Mouse (Mus musculus): ENCODE data around the gene Slc25a29. TPM values are rescaled to one million over a fixed set of nuclear protein-coding genes. Genes with fewer than 3 reads are reported as not detected.

Slc25a29 gene
- polyA plus RNA-seq, 1 experiment: 12.7 TPM

DNA sequence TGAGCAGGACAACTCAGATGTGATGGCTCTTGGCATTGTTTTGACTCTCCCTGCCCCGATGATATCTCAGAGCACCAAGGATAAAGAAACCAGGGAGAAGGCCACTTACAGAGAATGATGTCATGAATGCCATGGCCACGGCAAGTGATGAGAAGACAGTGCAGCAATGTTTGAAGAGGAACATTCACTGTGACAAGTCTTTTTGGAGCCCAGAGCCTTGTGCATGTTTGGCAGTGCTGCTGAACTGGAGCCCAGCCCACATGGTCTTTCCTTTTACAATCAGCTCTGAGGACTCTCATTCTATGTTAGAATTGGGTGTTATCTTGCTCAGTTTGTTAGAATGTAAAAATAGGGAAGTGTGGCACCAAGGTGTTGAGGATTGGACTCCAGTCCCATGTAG, 27.2 kb downstream of the Slc25a29 start:
- peaks cover 8% of the 10 kb centered on the region; the same call in 1 of the 2 replicates for H3K4me1 ChIP-seq (ENCODE audit: control insufficient read depth, insufficient read depth, low read length)
- TF ChIP-seq CTCF (conservative IDR thresholded peaks at IDR 0.05; ENCODE audit: insufficient read depth, insufficient read length, low read depth, low read length) (no peak), POLR2A (IDR thresholded peaks at IDR 0.05; ENCODE audit: low read depth, low read length) (no peak)
- H3K4me3 ChIP-seq (ENCODE audit: insufficient read depth, low read depth, low read length): no peak overlapping the region
- H3K27me3 ChIP-seq (replicated peaks; ENCODE audit: control insufficient read depth, insufficient read depth, low read length): no peaks in the 10 kb centered on the region
- H3K36me3 ChIP-seq (ENCODE audit: control insufficient read depth, insufficient read depth, low read length): no peaks in the 10 kb centered on the region
- no peak overlapping the region for H3K27ac ChIP-seq (ENCODE audit: insufficient read depth, low read depth, low read length)
- 66% methylated on average over 2 of the region's 2 CpGs for WGBS
- DNase-seq: no peak

DNA sequence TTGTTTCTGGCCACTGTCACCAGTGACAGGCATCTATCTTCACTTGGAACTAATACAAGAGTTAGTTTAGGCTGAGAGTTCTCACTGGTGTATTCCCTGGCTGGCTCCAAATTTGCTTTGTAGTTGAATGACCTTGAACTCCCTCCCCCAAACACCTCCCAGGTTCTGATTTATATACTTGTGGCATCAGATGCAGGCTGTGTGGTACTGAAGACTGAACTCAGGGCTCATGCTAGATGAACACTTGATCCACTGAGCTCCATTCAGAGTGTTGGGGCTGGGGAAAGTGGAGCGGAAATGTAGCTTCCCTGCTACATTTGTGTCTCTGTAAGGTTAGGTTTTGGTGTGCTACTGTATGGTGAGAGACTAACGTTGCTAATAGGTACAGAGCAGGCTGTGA, 31.3 kb downstream of the Slc25a29 start:
- Histone ChIP-seq H3K36me3 (ENCODE audit: control insufficient read depth, insufficient read depth, low read length) (no peaks in the 10 kb centered on the region), H3K27ac (ENCODE audit: insufficient read depth, low read depth, low read length) (no peak overlapping the region), H3K27me3 (replicated peaks; ENCODE audit: control insufficient read depth, insufficient read depth, low read length) (no peaks in the 10 kb centered on the region), H3K4me3 (ENCODE audit: insufficient read depth, low read depth, low read length) (no peak overlapping the region), H3K4me1 (ENCODE audit: control insufficient read depth, insufficient read depth, low read length) (peaks cover 21% of the 10 kb centered on the region; the same call in 1 of the 2 replicates)
- TF ChIP-seq CTCF (conservative IDR thresholded peaks at IDR 0.05; ENCODE audit: insufficient read depth, insufficient read length, low read depth, low read length) (no peak), POLR2A (IDR thresholded peaks at IDR 0.05; ENCODE audit: low read depth, low read length) (no peak)
- no peak for DNase-seq
- 62% methylated on average over 2 of the region's 2 CpGs for WGBS

DNA sequence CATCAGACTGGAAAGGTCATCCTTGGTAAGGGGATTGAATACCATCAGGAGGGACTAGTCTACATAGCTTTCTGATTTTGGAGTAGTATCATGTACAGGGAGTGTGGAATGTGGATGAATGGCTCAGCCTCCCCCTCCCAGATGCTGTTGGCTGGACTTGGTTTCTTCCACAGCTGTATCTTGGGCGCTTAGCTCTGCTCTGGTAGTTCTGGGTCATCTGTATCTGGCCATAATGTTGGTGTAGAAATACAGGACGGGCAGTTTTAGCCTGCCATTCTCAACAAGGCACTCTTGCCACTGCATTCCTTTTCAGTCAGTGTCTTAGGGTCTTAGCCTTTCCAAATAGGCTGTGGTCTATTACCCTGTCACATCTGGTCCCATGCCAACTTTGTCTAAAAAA, 34.1 kb downstream of the Slc25a29 start:
- TF ChIP-seq POLR2A (IDR thresholded peaks at IDR 0.05; ENCODE audit: low read depth, low read length): no peak
- no peak for TF ChIP-seq CTCF (conservative IDR thresholded peaks at IDR 0.05; ENCODE audit: insufficient read depth, insufficient read length, low read depth, low read length)
- no peaks in the 10 kb centered on the region for H3K36me3 ChIP-seq (ENCODE audit: control insufficient read depth, insufficient read depth, low read length)
- 35% methylated on average over 2 of the region's 2 CpGs for WGBS
- no peak for DNase-seq
- no peak overlapping the region for H3K27ac ChIP-seq (ENCODE audit: insufficient read depth, low read depth, low read length)
- no peaks in the 10 kb centered on the region for H3K27me3 ChIP-seq (replicated peaks; ENCODE audit: control insufficient read depth, insufficient read depth, low read length)
- no peak overlapping the region for H3K4me3 ChIP-seq (ENCODE audit: insufficient read depth, low read depth, low read length)
- H3K4me1 ChIP-seq (ENCODE audit: control insufficient read depth, insufficient read depth, low read length): peaks cover 23% of the 10 kb centered on the region; the same call in 1 of the 2 replicates

GRCm38 (mm10) chr12:108794979-108795537, 40.6 kb downstream of the Slc25a29 start:
- Histone ChIP-seq H3K4me1 (ENCODE audit: control insufficient read depth, insufficient read depth, low read length) (peaks cover 3% of the 10 kb centered on the region; the same call in 1 of the 2 replicates), H3K27ac (ENCODE audit: insufficient read depth, low read depth, low read length) (peak overlapping the region; percentile 98), H3K27me3 (replicated peaks; ENCODE audit: control insufficient read depth, insufficient read depth, low read length) (no peaks in the 10 kb centered on the region), H3K36me3 (ENCODE audit: control insufficient read depth, insufficient read depth, low read length) (no peaks in the 10 kb centered on the region), H3K4me3 (ENCODE audit: insufficient read depth, low read depth, low read length) (peak overlapping the region; percentile 100)
- TF ChIP-seq POLR2A (IDR thresholded peaks at IDR 0.05; ENCODE audit: low read depth, low read length) (no peak), CTCF (conservative IDR thresholded peaks at IDR 0.05; ENCODE audit: insufficient read depth, insufficient read length, low read depth, low read length) (no peak)
- DNase-seq: no peak
- 7% methylated on average over 9 of the region's 9 CpGs for WGBS

DNA sequence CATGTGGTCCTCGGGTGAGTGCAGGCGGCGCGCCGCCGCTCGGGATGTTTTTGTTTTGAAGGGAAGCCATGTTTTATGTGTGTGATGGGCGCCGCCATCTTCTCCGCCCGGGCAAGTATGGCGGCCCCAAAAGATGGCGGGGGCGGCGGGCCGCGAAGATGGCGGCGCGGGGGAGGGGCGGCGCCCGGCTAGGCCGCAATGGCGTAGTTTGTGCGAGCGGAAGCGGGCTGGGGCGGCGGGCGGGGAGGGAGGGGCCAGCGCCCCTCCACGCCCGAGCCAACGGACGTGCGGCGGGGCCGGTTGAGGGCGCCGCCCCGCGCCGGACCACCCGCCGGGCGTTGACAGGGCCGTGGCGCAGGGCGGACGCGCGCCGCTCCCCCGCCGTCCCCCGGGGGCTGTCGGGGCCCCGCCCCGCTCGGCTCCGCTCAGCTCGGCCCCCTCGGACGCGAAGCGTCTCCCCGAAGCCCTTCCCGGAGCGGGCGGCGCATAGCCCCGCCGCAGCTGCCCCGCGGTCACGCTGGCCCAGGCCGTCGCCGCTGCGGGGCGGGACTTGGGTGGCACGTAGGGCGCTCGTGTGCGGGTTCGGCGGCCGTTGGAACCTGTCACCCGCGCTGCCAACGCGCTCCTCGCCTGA, 41.5 kb downstream of the Slc25a29 start:
- no peaks in the 10 kb centered on the region for H3K36me3 ChIP-seq (ENCODE audit: control insufficient read depth, insufficient read depth, low read length)
- H3K4me1 ChIP-seq (ENCODE audit: control insufficient read depth, insufficient read depth, low read length): peaks cover 2% of the 10 kb centered on the region; the same call in 1 of the 2 replicates
- H3K27me3 ChIP-seq (replicated peaks; ENCODE audit: control insufficient read depth, insufficient read depth, low read length): no peaks in the 10 kb centered on the region
- H3K4me3 ChIP-seq (ENCODE audit: insufficient read depth, low read depth, low read length): peak overlapping the region; percentile 100
- H3K27ac ChIP-seq (ENCODE audit: insufficient read depth, low read depth, low read length): peak overlapping the region; percentile 98
- peak; percentile 88 for DNase-seq
- WGBS: 1% methylated on average over 90 of the region's 94 CpGs
- TF ChIP-seq CTCF (conservative IDR thresholded peaks at IDR 0.05; ENCODE audit: insufficient read depth, insufficient read length, low read depth, low read length) (no peak), POLR2A (IDR thresholded peaks at IDR 0.05; ENCODE audit: low read depth, low read length) (peak; percentile 15)

- WGBS: 1% methylated on average over 58 of the region's 71 CpGs
- peak; percentile 21 for DNase-seq
- no peak for TF ChIP-seq CTCF (conservative IDR thresholded peaks at IDR 0.05; ENCODE audit: insufficient read depth, insufficient read length, low read depth, low read length)
- no peak for TF ChIP-seq POLR2A (IDR thresholded peaks at IDR 0.05; ENCODE audit: low read depth, low read length)
Measured at GRCm38 (mm10) chr12:108793453-108793941, 42.2 kb downstream of the Slc25a29 start.

More at GRCm38 (mm10) chr12:108793453-108793941, 42.2 kb downstream of the Slc25a29 start:
- H3K36me3 ChIP-seq (ENCODE audit: control insufficient read depth, insufficient read depth, low read length): no peaks in the 10 kb centered on the region
- no peaks in the 10 kb centered on the region for H3K27me3 ChIP-seq (replicated peaks; ENCODE audit: control insufficient read depth, insufficient read depth, low read length)
- peaks cover 2% of the 10 kb centered on the region; the same call in 1 of the 2 replicates for H3K4me1 ChIP-seq (ENCODE audit: control insufficient read depth, insufficient read depth, low read length)
- peak overlapping the region; percentile 76 for H3K27ac ChIP-seq (ENCODE audit: insufficient read depth, low read depth, low read length)
- peak overlapping the region; percentile 100 for H3K4me3 ChIP-seq (ENCODE audit: insufficient read depth, low read depth, low read length)

All from kidney, adult 2 months (tissue).